Mouse (Mus musculus) hindbrain, embryonic 16.5 days (tissue): Measurements from ENCODE around the gene Rph3al. TPM values are rescaled to one million over a fixed set of nuclear protein-coding genes. Genes with fewer than 3 reads are reported as not detected.
A peak's percentile ranks its signal among the peaks of the same experiment; 100 is the strongest.

ENCODE experiments used
- ATAC-seq: fragments of 200-750 bp; cut with Nextera tagmentation; 2 replicates; pipeline ENCODE4 v1.8.0; 2017; ENCODE audit warnings: moderate TSS enrichment, moderate library complexity
- H3K27ac ChIP-seq: fragments of 300-500 bp; sonication (generic); 2 replicates; pipeline ENCODE4 v1.5.1; 2014; ENCODE audit warnings: low read depth, mild to moderate bottlenecking, control low read depth, low read length, moderate library complexity
- H3K27me3 ChIP-seq: fragments of 300-500 bp; sonication (generic); replicated peaks from 2 replicates; pipeline ENCODE4 v1.6.1; 2014; ENCODE audit warnings: low read length; ENCODE audit not compliant: control insufficient read depth, insufficient read depth
- H3K36me3 ChIP-seq: fragments of 300-500 bp; sonication (generic); 2 replicates; pipeline ENCODE4 v1.6.1; 2014; ENCODE audit warnings: mild to moderate bottlenecking, low read length, moderate library complexity, mixed read lengths; ENCODE audit not compliant: control insufficient read depth, insufficient read depth
- H3K4me1 ChIP-seq: fragments of 300-500 bp; sonication (generic); 2 replicates; pipeline ENCODE4 v1.6.1; 2014; ENCODE audit warnings: low read depth, low read length; ENCODE audit not compliant: control insufficient read depth, insufficient read depth
- H3K4me2 ChIP-seq: fragments of 300-500 bp; sonication (generic); 2 replicates; pipeline ENCODE4 v1.6.1; 2014; ENCODE audit warnings: mild to moderate bottlenecking, low read length, control low read depth, moderate library complexity
- H3K4me3 ChIP-seq: fragments of 300-500 bp; sonication (generic); 2 replicates; pipeline ENCODE4 v1.5.1; 2014; ENCODE audit warnings: mild to moderate bottlenecking, low read length, control low read depth, moderate library complexity
- H3K9ac ChIP-seq: fragments of 300-500 bp; sonication (generic); 2 replicates; pipeline ENCODE4 v1.6.1; 2014; ENCODE audit warnings: low read depth, mild to moderate bottlenecking, control low read depth, low read length, moderate library complexity
- H3K9me3 ChIP-seq: fragments of 300-500 bp; sonication (generic); 2 replicates; pipeline ENCODE4 v1.6.1; 2014; ENCODE audit warnings: mild to moderate bottlenecking, low read length, moderate library complexity; ENCODE audit not compliant: control insufficient read depth
- WGBS: fragments of 180-500 bp; shearing (Covaris S2); extraction: QIAGEN DNeasy Blood & Tissue Kit; methylation state at CpG from one replicate; pipeline ENCODE4 v1.1.7; 2014; 5-methylcytosine and 5-hydroxymethylcytosine counted together
- polyA plus RNA-seq: library from polyadenylated mRNA; unstranded; fragments of >200 nt; fragmentation: Nextera tagmentation; extraction: Ambion mirVana; gene quantifications from 2 replicates; pipeline ENCODE4 v1.2.1, GENCODE M21; 2015

Gene Rph3al
- polyA plus RNA-seq, 1 experiment from 2014 or later, result 3.4 TPM

- no peak overlapping the region for H3K27ac ChIP-seq
- 91% methylated on average over 3 of the region's 3 CpGs for WGBS
- no peak for ATAC-seq
- H3K27me3 ChIP-seq, result no peaks in the 10 kb centered on the region
- H3K36me3 ChIP-seq, result no peaks in the 10 kb centered on the region
- no peaks in the 10 kb centered on the region for H3K9me3 ChIP-seq
- no peak overlapping the region for H3K4me3 ChIP-seq
- H3K4me2 ChIP-seq, result no peak overlapping the region
- peaks cover 8% of the 10 kb centered on the region; the same call in 1 of the 2 replicates for H3K4me1 ChIP-seq
- H3K9ac ChIP-seq, result no peak overlapping the region
These were observed 57.0 kb downstream of the Rph3al start for GRCm38 (mm10) chr11:75881234-75881633.

DNA sequence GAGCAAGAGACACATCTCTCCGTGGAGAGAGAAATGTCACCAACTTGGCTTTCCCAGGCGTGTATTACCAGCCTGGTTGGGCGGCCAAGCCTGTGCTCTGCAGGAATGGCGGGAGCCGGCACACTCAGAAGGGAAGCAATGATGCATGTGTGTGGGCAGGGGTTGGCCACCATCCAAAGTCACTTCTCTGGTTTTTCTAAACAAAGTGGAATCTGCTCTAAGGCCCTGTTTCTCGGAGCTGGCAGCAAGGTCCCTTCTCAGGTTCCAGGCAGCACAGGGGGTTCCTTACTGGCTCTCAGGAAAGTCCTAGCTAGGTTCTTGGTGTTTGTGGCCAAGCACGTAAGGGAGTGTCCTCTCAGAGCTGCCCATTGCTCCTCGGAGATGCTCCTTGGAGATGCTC is 58.2 kb downstream of the Rph3al start:
- no peaks in the 10 kb centered on the region for H3K27me3 ChIP-seq
- H3K36me3 ChIP-seq, result no peaks in the 10 kb centered on the region
- WGBS, result 43% methylated on average over 8 of the region's 8 CpGs
- peaks cover 12% of the 10 kb centered on the region; the same call in 1 of the 2 replicates for H3K4me1 ChIP-seq
- H3K4me3 ChIP-seq, result no peak overlapping the region
- no peaks in the 10 kb centered on the region for H3K9me3 ChIP-seq
- H3K4me2 ChIP-seq, result no peak overlapping the region
- ATAC-seq, result no peak
- H3K9ac ChIP-seq, result no peak overlapping the region
- H3K27ac ChIP-seq, result no peak overlapping the region

GRCm38 (mm10) chr11:75878460-75878859 is 59.8 kb downstream of the Rph3al start:
- H3K4me1 ChIP-seq, result peaks cover 12% of the 10 kb centered on the region; the same call in 1 of the 2 replicates
- H3K4me2 ChIP-seq, result no peak overlapping the region
- no peak overlapping the region for H3K4me3 ChIP-seq
- ATAC-seq, result no peak
- H3K27me3 ChIP-seq, result no peaks in the 10 kb centered on the region
- no peak overlapping the region for H3K27ac ChIP-seq
- no peaks in the 10 kb centered on the region for H3K36me3 ChIP-seq
- 95% methylated on average over 8 of the region's 8 CpGs for WGBS
- H3K9me3 ChIP-seq, result no peaks in the 10 kb centered on the region
- H3K9ac ChIP-seq, result no peak overlapping the region

GRCm38 (mm10) chr11:75876043-75876780 is 62.0 kb downstream of the Rph3al start:
- Histone ChIP-seq H3K4me3 (no peak overlapping the region), H3K27me3 (no peaks in the 10 kb centered on the region), H3K4me1 (peaks cover 12% of the 10 kb centered on the region; the same call in 1 of the 2 replicates), H3K4me2 (no peak overlapping the region), H3K9me3 (no peaks in the 10 kb centered on the region), H3K9ac (no peak overlapping the region), H3K27ac (no peak overlapping the region), H3K36me3 (no peaks in the 10 kb centered on the region)
- ATAC-seq, result no peak
- WGBS, result 40% methylated on average over 14 of the region's 15 CpGs

DNA sequence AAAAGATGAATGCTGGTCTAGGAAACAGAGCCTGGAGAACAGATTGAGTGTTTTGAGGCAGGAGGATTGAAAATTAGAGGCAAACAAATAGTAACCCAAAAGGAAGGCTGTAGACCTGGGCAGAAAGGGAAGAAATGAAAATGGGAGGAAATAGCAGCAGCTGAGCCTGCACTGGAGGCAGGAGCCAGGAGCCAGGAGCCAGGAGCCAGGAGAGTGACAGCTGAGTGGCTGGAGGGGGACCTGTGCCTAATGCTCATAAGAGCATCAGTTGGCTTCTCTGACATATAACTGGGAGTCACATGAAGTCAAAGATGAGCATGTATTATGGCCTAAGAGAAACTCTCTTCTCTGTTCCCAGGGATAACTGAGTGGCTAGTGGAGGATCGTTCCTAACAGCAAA is 66.5 kb downstream of the Rph3al start:
- 82% methylated on average over 1 of the region's 1 CpGs for WGBS
- Histone ChIP-seq H3K27me3 (no peaks in the 10 kb centered on the region), H3K4me2 (no peak overlapping the region), H3K4me1 (peaks cover 17% of the 10 kb centered on the region), H3K27ac (no peak overlapping the region), H3K36me3 (no peaks in the 10 kb centered on the region), H3K9me3 (no peaks in the 10 kb centered on the region), H3K4me3 (no peak overlapping the region), H3K9ac (no peak overlapping the region)
- no peak for ATAC-seq

- Histone ChIP-seq H3K4me3 (no peak overlapping the region), H3K9ac (no peak overlapping the region), H3K4me2 (no peak overlapping the region), H3K36me3 (no peaks in the 10 kb centered on the region), H3K4me1 (peaks cover 16% of the 10 kb centered on the region), H3K9me3 (no peaks in the 10 kb centered on the region), H3K27ac (no peak overlapping the region), H3K27me3 (no peaks in the 10 kb centered on the region)
- ATAC-seq, result no peak
- WGBS, result 44% methylated on average over 4 of the region's 4 CpGs
These were observed 67.3 kb downstream of the Rph3al start for GRCm38 (mm10) chr11:75870947-75871346.

DNA sequence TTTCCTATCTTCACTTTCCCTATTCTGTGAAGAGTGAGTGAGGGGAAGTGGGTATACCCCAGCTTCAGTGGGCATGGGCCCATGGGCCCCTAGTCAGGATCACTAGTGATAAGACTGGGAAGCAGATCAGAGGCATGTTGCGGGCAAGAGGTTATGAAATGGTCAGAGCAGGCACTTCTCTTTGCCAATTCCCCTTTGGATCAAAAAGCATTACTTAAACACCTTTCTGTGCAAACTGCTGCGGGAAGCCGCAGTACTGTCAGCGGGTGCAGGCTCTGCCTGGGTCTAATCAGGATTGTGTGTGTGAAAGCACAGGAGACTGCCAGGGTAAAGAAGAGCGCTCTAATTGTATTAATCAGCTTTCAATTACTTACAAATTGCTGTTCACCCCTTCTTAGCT is 67.8 kb downstream of the Rph3al start:
- H3K4me1 ChIP-seq, result peaks cover 21% of the 10 kb centered on the region
- H3K4me3 ChIP-seq, result no peak overlapping the region
- 0 out of 2 replicates have a peak overlapping the region, but pooled peaks have one; percentile 25 for H3K27ac ChIP-seq
- no peaks in the 10 kb centered on the region for H3K36me3 ChIP-seq
- no peaks in the 10 kb centered on the region for H3K9me3 ChIP-seq
- 49% methylated on average over 5 of the region's 5 CpGs for WGBS
- no peak overlapping the region; the same call in 1 of the 2 replicates for H3K9ac ChIP-seq
- no peaks in the 10 kb centered on the region for H3K27me3 ChIP-seq
- peak; percentile 38 for ATAC-seq
- no peak overlapping the region for H3K4me2 ChIP-seq

DNA sequence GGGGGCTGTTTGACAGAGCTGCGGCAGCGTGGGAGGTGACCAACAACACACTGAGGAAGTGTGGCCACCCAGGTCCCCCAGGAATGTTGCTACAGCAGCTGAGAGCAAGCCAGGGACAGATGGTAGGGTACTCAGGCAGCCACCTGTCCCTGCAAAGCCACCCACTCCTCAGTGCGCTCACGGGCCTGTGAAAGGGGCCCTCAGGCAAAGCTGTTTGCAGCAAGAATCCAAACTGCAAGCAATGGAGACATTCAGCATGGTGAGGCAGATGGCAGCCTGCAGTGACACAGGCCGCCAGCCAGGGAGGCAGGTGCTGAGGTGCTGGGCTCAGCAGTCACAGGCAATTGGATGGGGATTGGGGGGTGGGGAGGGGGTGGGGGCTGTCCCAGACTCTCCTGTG is 68.3 kb downstream of the Rph3al start:
- Histone ChIP-seq H3K9me3 (no peaks in the 10 kb centered on the region), H3K36me3 (no peaks in the 10 kb centered on the region), H3K27me3 (no peaks in the 10 kb centered on the region), H3K4me2 (no peak overlapping the region), H3K9ac (no peak overlapping the region), H3K27ac (peak overlapping the region; percentile 27; the same call in 1 of the 2 replicates), H3K4me1 (peaks cover 24% of the 10 kb centered on the region), H3K4me3 (no peak overlapping the region)
- ATAC-seq, result peak; percentile 67
- WGBS, result 39% methylated on average over 5 of the region's 5 CpGs

DNA sequence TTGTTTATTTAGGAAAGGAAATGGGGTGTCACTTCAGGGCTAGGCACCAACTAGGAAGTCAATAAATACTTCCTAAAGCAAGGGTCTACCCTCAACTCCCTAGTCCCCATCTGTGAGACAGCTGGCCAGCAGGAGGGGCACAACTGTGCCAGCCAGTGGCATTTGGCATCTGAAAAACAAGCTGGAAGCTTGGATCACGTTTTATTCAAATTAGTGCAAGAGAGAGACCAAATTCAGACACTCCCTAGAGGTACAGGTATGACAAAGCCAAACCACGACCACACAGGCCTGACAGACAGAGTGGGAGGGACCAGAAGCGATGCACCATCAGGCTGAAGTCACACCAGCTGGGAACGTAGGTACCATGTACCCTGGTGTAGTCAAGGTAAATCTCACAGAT is 71.4 kb downstream of the Rph3al start:
- Histone ChIP-seq H3K4me2 (no peak overlapping the region), H3K36me3 (no peaks in the 10 kb centered on the region), H3K27me3 (no peaks in the 10 kb centered on the region), H3K27ac (no peak overlapping the region), H3K9me3 (no peaks in the 10 kb centered on the region), H3K4me3 (no peak overlapping the region), H3K9ac (no peak overlapping the region), H3K4me1 (peaks cover 33% of the 10 kb centered on the region)
- ATAC-seq, result no peak
- 65% methylated on average over 4 of the region's 4 CpGs for WGBS
